Mouse (Mus musculus) left cerebral cortex, postnatal 4 days (tissue): ENCODE data around the gene Atad3a. TPM values are rescaled to one million over a fixed set of nuclear protein-coding genes. Genes with fewer than 3 reads are reported as not detected.

Experiments
- DNase-seq: peaks from one replicate; pipeline ENCODE4 v3.0.0-alpha.2; 2022
- intact Hi-C: fragments of 180-260 bp; cut with DNase I; formaldehyde crosslinking; loops from one replicate; pipeline ENCODE4 v1.15.1; 2025
- microRNA-seq: library from miRNA; unstranded; fragments of <30 nt; microRNA quantifications from one replicate; pipeline ENCODE4 v1.2.0, GENCODE M21; 2022
- total RNA-seq, 2 experiments: library from RNA; stranded (reverse); gene quantifications; 2 replicates each; pipeline ENCODE4 v1.2.3; 2021

Atad3a gene
- total RNA-seq, 2 experiments from 2014 or later, result 64.8 to 69.8 TPM

- no peak for DNase-seq
- intact Hi-C loops, result no loop called here
Observed at GRCm38 (mm10) chr4:155695531-155696062, 65.3 kb downstream of the Atad3a start.

GRCm38 (mm10) chr4:155694482-155695401 lies 66.2 kb downstream of the Atad3a start:
- intact Hi-C loops, result no loop called here
- peak; percentile 53 for DNase-seq

GRCm38 (mm10) chr4:155694111-155694481 lies 66.8 kb downstream of the Atad3a start, which contains the start of gene Fndc10:
Gene Fndc10, plus strand, starts transcription at chr4:155694342.
- DNase-seq, result peak; percentile 77
- intact Hi-C loops, result no loop called here

- DNase-seq, result no peak
- intact Hi-C loops, result no loop called here
Observed at GRCm38 (mm10) chr4:155692421-155692820, 68.5 kb downstream of the Atad3a start.

Small RNA genes within 50 kb of the gene (microRNA-seq; reads per million reads assigned to microRNA genes)
- gene Gm27743, result not detected

Other genes with a start within 250 kb of the Atad3a start
- gene Nadk, start 198.7 kb downstream of the Atad3a start, total RNA-seq, result 10 to 100 TPM; 58.8 to 59.5 TPM
- 10 to 100 TPM; 39.1 to 40.6 TPM for gene Slc35e2, start 159.7 kb downstream of the Atad3a start, total RNA-seq
- gene Cdk11b, start 136.2 kb downstream of the Atad3a start, total RNA-seq, result 10 to 100 TPM; 55.5 to 60.6 TPM
- gene Gm10563, start 115.7 kb downstream of the Atad3a start, total RNA-seq, result not detected
- 1 to 10 TPM; 3.9 to 4.8 TPM for gene Mmp23, start 107.7 kb downstream of the Atad3a start, total RNA-seq
- gene Mib2, start 91.9 kb downstream of the Atad3a start, total RNA-seq, result 100 to 1,000 TPM in 1 of 2 experiments, 10 to 100 TPM in 1; 91.0 to 105 TPM
- 10 to 100 TPM; 20.3 to 22.0 TPM for gene Fndc10, start 66.8 kb downstream of the Atad3a start, total RNA-seq
- gene Ssu72, start 56.3 kb downstream of the Atad3a start, total RNA-seq, result 10 to 100 TPM; 82.1 to 83.7 TPM
- 10 to 100 TPM; 41.0 to 44.8 TPM for gene Tmem240, start 26.3 kb downstream of the Atad3a start, total RNA-seq
- 10 to 100 TPM; 15.6 to 16.4 TPM for gene Vwa1, start 13.6 kb upstream of the Atad3a start, total RNA-seq
- gene Tmem88b, start 24.8 kb upstream of the Atad3a start, total RNA-seq, result 1 to 10 TPM; 1.3 TPM
- gene Ankrd65, start 29.3 kb upstream of the Atad3a start, total RNA-seq, result not detected
- gene Mrpl20, start 41.8 kb upstream of the Atad3a start, total RNA-seq, result 100 to 1,000 TPM; 102 to 104 TPM
- 10 to 100 TPM; 84.1 to 85.0 TPM for gene Ccnl2, start 51.4 kb upstream of the Atad3a start, total RNA-seq
- gene Aurkaip1, start 70.2 kb upstream of the Atad3a start, total RNA-seq, result 10 to 100 TPM; 59.7 to 62.7 TPM
- gene Mxra8, start 78.6 kb upstream of the Atad3a start, total RNA-seq, result 10 to 100 TPM; 15.0 to 15.1 TPM
- 10 to 100 TPM; 82.5 to 88.2 TPM for gene Dvl1, start 86.3 kb upstream of the Atad3a start, total RNA-seq
- gene Tas1r3, start 102.3 kb upstream of the Atad3a start, total RNA-seq, result under 1 TPM; 0.28 to 0.32 TPM
- gene Cptp, start 108.3 kb upstream of the Atad3a start, total RNA-seq, result 10 to 100 TPM; 26.6 to 27.5 TPM
- gene Ints11, start 108.5 kb upstream of the Atad3a start, total RNA-seq, result 10 to 100 TPM; 44.1 to 54.7 TPM
- 10 to 100 TPM; 62.3 to 68.1 TPM for gene Pusl1, start 130.7 kb upstream of the Atad3a start, total RNA-seq
- 100 to 1,000 TPM; 164 to 168 TPM for gene Acap3, start 130.7 kb upstream of the Atad3a start, total RNA-seq
- 100 to 1,000 TPM in 1 of 2 experiments, 10 to 100 TPM in 1; 96.0 to 101 TPM for gene Ube2j2, start 182.7 kb upstream of the Atad3a start, total RNA-seq
- 10 to 100 TPM; 12.0 to 14.8 TPM for gene C1qtnf12, start 201.2 kb upstream of the Atad3a start, total RNA-seq
- gene B3galt6, start 231.6 kb upstream of the Atad3a start, total RNA-seq, result 10 to 100 TPM; 12.9 to 13.7 TPM
- 100 to 1,000 TPM; 111 to 112 TPM for gene Sdf4, start 231.8 kb upstream of the Atad3a start, total RNA-seq